Mouse (Mus musculus): ENCODE measurements around the gene Ints5. TPM values are rescaled to one million over a fixed set of nuclear protein-coding genes. Genes with fewer than 3 reads are reported as not detected.
"Not testable (repeated sequence)": the region's sequence is repeated elsewhere in the genome, so short reads cannot be mapped to it uniquely, and the experiment has no call there.

The Ints5 gene
- polyA plus RNA-seq, 1 experiment from 2014 or later, result 31.1 TPM

- Histone ChIP-seq H3K36me3 (ENCODE audit: control insufficient read depth, insufficient read depth, low read length) (peaks cover 23% of the 10 kb centered on the region), H3K4me2 (ENCODE audit: low read length) (peak overlapping the region; percentile 75), H3K4me3 (replicated peaks; ENCODE audit: low read depth, low read length) (peak overlapping the region; percentile 85), H3K4me1 (ENCODE audit: control insufficient read depth, insufficient read depth, low read length) (peaks cover 23% of the 10 kb centered on the region), H3K27ac (replicated peaks; ENCODE audit: low read depth, low read length) (peak overlapping the region; percentile 85), H3K9ac (replicated peaks; ENCODE audit: low read length) (peak overlapping the region; percentile 49)
- not testable (repeated sequence) for H3K9me3 ChIP-seq (ENCODE audit: control insufficient read depth, low read length); H3K27me3 ChIP-seq (ENCODE audit: control insufficient read depth, insufficient read depth, low read length)
- 25% methylated on average over 21 of the region's 21 CpGs for WGBS
- ATAC-seq (ENCODE audit: low FRiP score, low TSS enrichment) (peak; percentile 51), DNase-seq (peak; percentile 52)
Observed at GRCm38 (mm10) chr19:8897211-8897864, 4.5 kb downstream of the Ints5 start.

GRCm38 (mm10) chr19:8897865-8898495 is 5.2 kb downstream of the Ints5 start, which contains the start of gene Ganab:
Ganab (plus strand) TSS chr19:8898071.
- H3K4me3 ChIP-seq (replicated peaks; ENCODE audit: low read depth, low read length), result peak within 1 kb of the TSS; percentile 85
- peak; percentile 99 for ATAC-seq (ENCODE audit: low FRiP score, low TSS enrichment)
- peak within 1 kb of the TSS; percentile 75 for H3K4me2 ChIP-seq (ENCODE audit: low read length)
- peaks cover 23% of the 10 kb centered on the region for H3K4me1 ChIP-seq (ENCODE audit: control insufficient read depth, insufficient read depth, low read length)
- peak within 1 kb of the TSS; percentile 87 for H3K9ac ChIP-seq (replicated peaks; ENCODE audit: low read length)
- no peaks in the 10 kb centered on the region for H3K9me3 ChIP-seq (ENCODE audit: control insufficient read depth, low read length)
- DNase-seq, result peak; percentile 99
- under 1% methylated on average over 53 of the region's 53 CpGs for WGBS
- H3K27ac ChIP-seq (replicated peaks; ENCODE audit: low read depth, low read length), result peak within 1 kb of the TSS; percentile 85
- no peaks in the 10 kb centered on the region for H3K27me3 ChIP-seq (ENCODE audit: control insufficient read depth, insufficient read depth, low read length)
- peaks cover 29% of the 10 kb centered on the region for H3K36me3 ChIP-seq (ENCODE audit: control insufficient read depth, insufficient read depth, low read length)

GRCm38 (mm10) chr19:8898576-8898975 is 5.8 kb downstream of the Ints5 start:
- WGBS, result 19% methylated on average over 13 of the region's 13 CpGs

DNA sequence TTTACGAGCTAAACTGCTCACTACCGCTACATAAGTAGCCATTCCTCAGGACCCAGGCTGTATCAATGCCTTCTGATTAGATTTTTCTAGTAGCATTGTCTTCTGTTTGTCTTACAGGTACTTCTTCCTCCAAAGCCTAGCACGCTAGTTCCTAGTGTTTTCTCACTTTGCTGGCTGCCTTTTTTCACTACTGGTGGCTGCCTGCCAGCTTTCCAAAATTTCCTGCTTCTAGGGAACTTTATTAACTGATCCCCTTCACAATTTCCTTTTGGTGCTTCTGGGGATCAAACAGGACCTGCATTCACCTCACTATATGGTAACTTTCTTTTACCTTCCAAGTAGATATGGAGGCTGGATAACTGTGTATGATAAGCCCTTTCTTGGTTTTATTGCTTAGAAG is 6.3 kb downstream of the Ints5 start:
- Histone ChIP-seq H3K4me2 (ENCODE audit: low read length) (peak overlapping the region; percentile 75), H3K9ac (replicated peaks; ENCODE audit: low read length) (peak overlapping the region; percentile 87; the same call in 1 of the 2 replicates), H3K27ac (replicated peaks; ENCODE audit: low read depth, low read length) (no peak overlapping the region), H3K27me3 (ENCODE audit: control insufficient read depth, insufficient read depth, low read length) (no peaks in the 10 kb centered on the region), H3K9me3 (ENCODE audit: control insufficient read depth, low read length) (no peaks in the 10 kb centered on the region), H3K4me1 (ENCODE audit: control insufficient read depth, insufficient read depth, low read length) (peaks cover 14% of the 10 kb centered on the region), H3K4me3 (replicated peaks; ENCODE audit: low read depth, low read length) (peak overlapping the region; percentile 85), H3K36me3 (ENCODE audit: control insufficient read depth, insufficient read depth, low read length) (peaks cover 39% of the 10 kb centered on the region)
- whole genome bisulfite sequencing, result 70% methylated on average over 3 of the region's 3 CpGs
- DNase-seq (no peak), ATAC-seq (ENCODE audit: low FRiP score, low TSS enrichment) (no peak)

More at GRCm38 (mm10) chr19:8898576-8898975, 5.8 kb downstream of the Ints5 start:
- Histone ChIP-seq H3K9me3 (ENCODE audit: control insufficient read depth, low read length) (no peaks in the 10 kb centered on the region), H3K9ac (replicated peaks; ENCODE audit: low read length) (peak overlapping the region; percentile 87), H3K27ac (replicated peaks; ENCODE audit: low read depth, low read length) (peak overlapping the region; percentile 85), H3K27me3 (ENCODE audit: control insufficient read depth, insufficient read depth, low read length) (no peaks in the 10 kb centered on the region), H3K4me2 (ENCODE audit: low read length) (peak overlapping the region; percentile 75), H3K4me1 (ENCODE audit: control insufficient read depth, insufficient read depth, low read length) (peaks cover 18% of the 10 kb centered on the region), H3K36me3 (ENCODE audit: control insufficient read depth, insufficient read depth, low read length) (peaks cover 35% of the 10 kb centered on the region), H3K4me3 (replicated peaks; ENCODE audit: low read depth, low read length) (peak overlapping the region; percentile 85)
- no peak for DNase-seq
- no peak for ATAC-seq (ENCODE audit: low FRiP score, low TSS enrichment)

DNA sequence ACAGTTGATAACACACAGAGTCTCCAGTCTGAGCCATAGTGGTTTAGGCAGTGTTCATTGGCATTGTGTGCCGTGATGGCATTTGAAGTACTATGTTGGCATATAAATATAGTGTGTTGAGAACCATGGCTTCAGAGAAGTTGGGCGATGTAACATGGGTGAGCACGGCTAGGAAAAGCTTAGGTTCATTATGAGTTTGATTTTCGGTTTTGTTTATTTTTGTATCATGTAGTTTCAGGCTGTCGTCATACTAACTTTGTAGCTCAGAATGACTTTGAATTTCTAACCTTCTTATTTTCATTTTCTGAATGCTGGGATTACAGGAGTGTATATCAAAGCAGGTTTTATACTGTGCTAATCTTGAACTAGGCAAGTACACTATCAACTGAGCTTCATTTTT is 10.6 kb downstream of the Ints5 start:
- Histone ChIP-seq H3K27me3 (ENCODE audit: control insufficient read depth, insufficient read depth, low read length) (no peaks in the 10 kb centered on the region), H3K4me3 (replicated peaks; ENCODE audit: low read depth, low read length) (no peak overlapping the region), H3K4me1 (ENCODE audit: control insufficient read depth, insufficient read depth, low read length) (peaks cover 7% of the 10 kb centered on the region; the same call in 1 of the 2 replicates), H3K36me3 (ENCODE audit: control insufficient read depth, insufficient read depth, low read length) (peaks cover 62% of the 10 kb centered on the region), H3K9me3 (ENCODE audit: control insufficient read depth, low read length) (no peaks in the 10 kb centered on the region), H3K9ac (replicated peaks; ENCODE audit: low read length) (no peak overlapping the region), H3K4me2 (ENCODE audit: low read length) (no peak overlapping the region), H3K27ac (replicated peaks; ENCODE audit: low read depth, low read length) (no peak overlapping the region)
- DNase-seq, result no peak
- WGBS, result 96% methylated on average over 5 of the region's 5 CpGs
- ATAC-seq (ENCODE audit: low FRiP score, low TSS enrichment), result no peak

GRCm38 (mm10) chr19:8908531-8908930 is 15.7 kb downstream of the Ints5 start:
- no peak for DNase-seq
- WGBS, result 93% methylated on average over 6 of the region's 6 CpGs
- no peak for ATAC-seq (ENCODE audit: low FRiP score, low TSS enrichment)

DNA sequence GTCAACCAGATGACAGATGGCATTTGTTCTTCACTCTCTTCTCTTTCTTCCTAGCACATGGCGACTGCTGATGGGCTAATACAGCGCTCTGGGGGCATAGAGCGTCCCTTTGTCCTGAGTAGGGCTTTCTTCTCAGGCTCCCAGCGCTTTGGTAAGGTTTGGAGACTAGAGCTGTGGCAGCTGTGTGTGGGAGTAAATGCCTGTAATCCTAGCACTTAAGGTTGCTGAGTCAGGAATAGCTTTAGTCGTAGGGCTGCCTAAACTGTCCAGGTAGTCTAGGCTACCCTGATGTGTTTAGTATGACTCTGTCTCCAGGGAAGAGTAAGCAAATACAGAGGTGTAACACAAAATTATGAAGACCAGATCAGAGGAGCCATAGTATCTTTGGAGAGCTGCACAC is 19.0 kb downstream of the Ints5 start:
- H3K4me1 ChIP-seq (ENCODE audit: control insufficient read depth, insufficient read depth, low read length), result no peaks in the 10 kb centered on the region
- H3K36me3 ChIP-seq (ENCODE audit: control insufficient read depth, insufficient read depth, low read length), result peaks cover 100% of the 10 kb centered on the region
- H3K27me3 ChIP-seq (ENCODE audit: control insufficient read depth, insufficient read depth, low read length), result no peaks in the 10 kb centered on the region
- H3K9ac ChIP-seq (replicated peaks; ENCODE audit: low read length), result no peak overlapping the region
- H3K4me3 ChIP-seq (replicated peaks; ENCODE audit: low read depth, low read length), result no peak overlapping the region
- H3K27ac ChIP-seq (replicated peaks; ENCODE audit: low read depth, low read length), result no peak overlapping the region
- no peaks in the 10 kb centered on the region for H3K9me3 ChIP-seq (ENCODE audit: control insufficient read depth, low read length)
- DNase-seq (no peak), ATAC-seq (ENCODE audit: low FRiP score, low TSS enrichment) (no peak)
- WGBS, result 96% methylated on average over 5 of the region's 5 CpGs
- H3K4me2 ChIP-seq (ENCODE audit: low read length), result no peak overlapping the region

More at GRCm38 (mm10) chr19:8908531-8908930, 15.7 kb downstream of the Ints5 start:
- H3K9ac ChIP-seq (replicated peaks; ENCODE audit: low read length), result no peak overlapping the region
- H3K36me3 ChIP-seq (ENCODE audit: control insufficient read depth, insufficient read depth, low read length), result peaks cover 97% of the 10 kb centered on the region
- H3K27ac ChIP-seq (replicated peaks; ENCODE audit: low read depth, low read length), result no peak overlapping the region
- no peaks in the 10 kb centered on the region for H3K4me1 ChIP-seq (ENCODE audit: control insufficient read depth, insufficient read depth, low read length)
- no peak overlapping the region for H3K4me2 ChIP-seq (ENCODE audit: low read length)
- no peak overlapping the region for H3K4me3 ChIP-seq (replicated peaks; ENCODE audit: low read depth, low read length)
- no peaks in the 10 kb centered on the region for H3K27me3 ChIP-seq (ENCODE audit: control insufficient read depth, insufficient read depth, low read length)
- no peaks in the 10 kb centered on the region for H3K9me3 ChIP-seq (ENCODE audit: control insufficient read depth, low read length)

- WGBS, result 94% methylated on average over 3 of the region's 3 CpGs
- no peak overlapping the region for H3K4me2 ChIP-seq (ENCODE audit: low read length)
- no peaks in the 10 kb centered on the region for H3K9me3 ChIP-seq (ENCODE audit: control insufficient read depth, low read length)
Observed at GRCm38 (mm10) chr19:8914212-8914611, 21.4 kb downstream of the Ints5 start.

DNA sequence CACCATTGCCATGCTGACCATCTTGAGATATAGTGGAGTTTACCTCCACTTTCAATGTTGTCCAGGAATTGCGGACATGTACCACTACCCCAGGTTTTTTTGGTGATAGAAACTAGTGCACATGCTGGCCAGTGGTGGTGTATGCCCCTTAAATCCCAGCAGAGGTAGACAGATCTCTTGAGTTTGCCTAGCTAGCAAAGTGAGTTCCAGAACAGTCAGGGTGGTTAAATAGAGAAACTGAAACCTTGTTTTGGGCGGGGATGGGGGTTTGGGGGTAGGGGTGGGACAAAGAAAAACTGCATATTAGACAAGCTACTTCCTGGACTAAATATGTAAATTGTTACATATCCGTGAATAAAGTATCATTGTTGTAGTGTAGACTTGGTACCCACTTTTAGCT is 26.2 kb downstream of the Ints5 start:
- Histone ChIP-seq H3K9me3 (ENCODE audit: control insufficient read depth, low read length) (no peaks in the 10 kb centered on the region), H3K4me1 (ENCODE audit: control insufficient read depth, insufficient read depth, low read length) (peaks cover 10% of the 10 kb centered on the region; the same call in 1 of the 2 replicates), H3K4me3 (replicated peaks; ENCODE audit: low read depth, low read length) (no peak overlapping the region), H3K27ac (replicated peaks; ENCODE audit: low read depth, low read length) (no peak overlapping the region), H3K27me3 (ENCODE audit: control insufficient read depth, insufficient read depth, low read length) (no peaks in the 10 kb centered on the region), H3K36me3 (ENCODE audit: control insufficient read depth, insufficient read depth, low read length) (peaks cover 35% of the 10 kb centered on the region), H3K4me2 (ENCODE audit: low read length) (no peak overlapping the region), H3K9ac (replicated peaks; ENCODE audit: low read length) (no peak overlapping the region)
- WGBS, result 92% methylated on average over 3 of the region's 3 CpGs
- ATAC-seq (ENCODE audit: low FRiP score, low TSS enrichment) (no peak), DNase-seq (no peak)

More at GRCm38 (mm10) chr19:8914212-8914611, 21.4 kb downstream of the Ints5 start:
- no peak for DNase-seq
- ATAC-seq (ENCODE audit: low FRiP score, low TSS enrichment), result no peak
- Histone ChIP-seq H3K4me1 (ENCODE audit: control insufficient read depth, insufficient read depth, low read length) (no peaks in the 10 kb centered on the region), H3K27me3 (ENCODE audit: control insufficient read depth, insufficient read depth, low read length) (no peaks in the 10 kb centered on the region), H3K27ac (replicated peaks; ENCODE audit: low read depth, low read length) (no peak overlapping the region), H3K9ac (replicated peaks; ENCODE audit: low read length) (no peak overlapping the region), H3K4me3 (replicated peaks; ENCODE audit: low read depth, low read length) (no peak overlapping the region), H3K36me3 (ENCODE audit: control insufficient read depth, insufficient read depth, low read length) (peaks cover 80% of the 10 kb centered on the region)

All from midbrain, embryonic 14.5 days (tissue).